Mouse (Mus musculus): ENCODE data around the gene Hdgfl2. TPM values are rescaled to one million over a fixed set of nuclear protein-coding genes. Genes with fewer than 3 reads are reported as not detected.
"Not testable (repeated sequence)": the region's sequence is repeated elsewhere in the genome, so short reads cannot be mapped to it uniquely, and the experiment has no call there.

Hdgfl2 gene
- polyA plus RNA-seq, 1 experiment from 2014 or later = 191 TPM

DNA sequence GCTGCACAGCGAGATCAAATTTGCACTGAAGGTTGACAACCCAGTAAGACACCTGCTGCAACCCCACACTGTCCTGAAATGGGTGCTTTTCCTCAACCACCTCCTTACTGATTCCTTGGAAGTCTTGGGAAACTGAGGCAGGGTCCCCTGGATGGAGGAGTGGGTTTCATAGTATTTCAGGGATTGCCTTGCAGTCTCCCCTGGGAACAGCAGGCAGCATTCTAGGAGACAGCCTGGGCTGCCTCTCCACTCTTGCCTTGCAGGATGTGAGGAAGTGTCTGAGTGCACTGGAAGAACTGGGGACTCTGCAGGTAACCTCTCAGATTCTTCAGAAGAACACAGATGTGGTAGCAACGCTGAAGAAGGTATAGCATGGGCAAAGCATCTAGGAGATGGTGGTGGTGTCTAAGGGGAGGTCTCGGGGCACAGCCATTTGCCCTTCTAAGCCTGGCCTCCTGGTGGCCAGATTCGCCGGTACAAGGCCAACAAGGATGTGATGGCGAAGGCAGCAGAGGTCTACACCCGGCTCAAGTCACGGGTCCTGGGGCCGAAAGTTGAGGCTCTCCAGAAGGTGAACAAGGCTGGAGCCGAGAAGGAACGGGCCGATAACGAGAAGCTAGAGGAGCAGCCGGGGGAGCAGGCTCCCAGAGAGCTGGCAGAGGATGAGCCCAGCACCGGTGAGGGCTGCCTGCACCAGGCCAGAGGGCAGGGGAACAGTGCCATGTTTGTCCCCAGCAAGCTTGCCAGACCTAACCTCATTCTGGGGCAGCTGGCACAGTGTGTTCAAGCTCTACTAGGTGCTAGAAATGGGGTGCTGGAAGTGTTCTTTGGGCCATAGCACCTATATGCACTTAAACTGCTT is 19.5 kb downstream of the Hdgfl2 start:
- no peaks in the 10 kb centered on the region for H3K27me3 ChIP-seq (ENCODE audit: low read depth, poor library complexity, severe bottlenecking)
- DNase-seq (ENCODE audit: low spot score) = no peak
- H3K4me3 ChIP-seq = no peak overlapping the region
- H3K9me3 ChIP-seq (replicated peaks) = no peaks in the 10 kb centered on the region
- H3K27ac ChIP-seq (replicated peaks) = no peak overlapping the region
- 95% methylated on average over 15 of the region's 15 CpGs for WGBS
- peaks cover 98% of the 10 kb centered on the region for H3K36me3 ChIP-seq
- H3K4me1 ChIP-seq = no peaks in the 10 kb centered on the region

DNA sequence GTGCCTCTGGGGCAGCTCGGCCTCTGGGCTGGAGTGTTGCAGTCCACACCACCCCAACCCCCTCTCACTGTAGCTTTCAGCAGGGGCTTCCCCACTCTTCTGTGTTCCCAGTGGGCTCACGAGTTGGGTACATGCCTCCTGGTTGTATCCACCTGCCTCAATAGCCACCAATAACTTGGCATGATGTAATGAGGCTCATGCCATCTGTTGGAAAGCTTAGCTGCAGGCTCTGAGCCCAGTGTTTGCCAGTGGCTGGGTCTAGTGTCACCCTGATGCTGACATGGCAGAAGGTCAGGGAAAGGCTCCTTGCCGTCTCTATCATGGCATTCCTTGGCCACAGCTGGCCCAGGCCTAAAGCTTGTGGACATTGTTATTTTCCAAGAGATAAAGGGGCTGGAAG is 21.4 kb downstream of the Hdgfl2 start:
- Histone ChIP-seq H3K36me3 (peaks cover 83% of the 10 kb centered on the region), H3K4me1 (no peaks in the 10 kb centered on the region), H3K4me3 (no peak overlapping the region), H3K9me3 (replicated peaks) (no peaks in the 10 kb centered on the region), H3K27me3 (ENCODE audit: low read depth, poor library complexity, severe bottlenecking) (no peaks in the 10 kb centered on the region), H3K27ac (replicated peaks) (no peak overlapping the region)
- DNase-seq (ENCODE audit: low spot score) = no peak
- 95% methylated on average over 3 of the region's 3 CpGs for WGBS

DNA sequence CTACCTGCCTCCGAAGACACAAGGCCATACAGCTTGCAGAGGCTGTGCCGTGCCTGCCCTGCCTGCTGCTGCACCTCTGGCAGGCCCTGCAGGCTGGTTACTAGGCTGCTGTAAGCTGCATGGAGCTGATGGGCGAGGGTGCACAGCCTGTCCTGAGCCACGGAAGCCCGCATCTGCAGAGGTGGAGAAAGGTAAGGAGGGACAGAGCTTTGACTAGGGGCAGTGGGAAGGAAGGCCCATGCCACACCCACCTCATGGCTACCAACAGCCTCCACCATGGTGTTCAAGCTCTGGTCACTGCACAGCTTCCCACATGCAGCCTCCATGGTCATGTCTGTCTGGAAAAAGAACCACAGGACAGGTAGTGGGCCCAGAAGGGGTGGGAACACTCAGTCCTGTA is 22.7 kb downstream of the Hdgfl2 start:
- peaks cover 70% of the 10 kb centered on the region for H3K36me3 ChIP-seq
- H3K27ac ChIP-seq (replicated peaks) = no peak overlapping the region
- WGBS = 91% methylated on average over 5 of the region's 5 CpGs
- no peaks in the 10 kb centered on the region for H3K4me1 ChIP-seq
- H3K27me3 ChIP-seq (ENCODE audit: low read depth, poor library complexity, severe bottlenecking) = no peaks in the 10 kb centered on the region
- H3K9me3 ChIP-seq (replicated peaks) = no peaks in the 10 kb centered on the region
- no peak for DNase-seq (ENCODE audit: low spot score)
- no peak overlapping the region for H3K4me3 ChIP-seq

DNA sequence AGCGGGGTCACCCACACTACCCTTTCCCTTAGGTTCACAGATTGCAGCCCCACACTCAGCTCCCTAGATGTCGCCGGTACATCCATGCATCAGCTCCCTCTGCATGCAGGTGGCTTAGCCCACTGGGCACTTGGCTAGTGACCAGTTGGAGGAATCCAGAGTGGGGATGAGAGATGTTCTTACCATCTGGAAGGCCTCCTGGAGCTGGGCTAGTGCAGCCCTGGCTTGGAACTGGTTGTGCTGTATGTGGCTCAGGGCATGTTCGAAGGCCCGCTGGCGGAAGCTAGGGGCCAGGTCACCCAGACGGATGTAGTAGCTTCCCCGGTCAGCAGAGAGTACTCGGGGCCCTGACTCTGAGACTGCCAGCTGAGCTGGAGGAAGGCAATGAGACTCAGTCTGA is 23.5 kb downstream of the Hdgfl2 start:
- Histone ChIP-seq H3K27me3 (ENCODE audit: low read depth, poor library complexity, severe bottlenecking) (no peaks in the 10 kb centered on the region), H3K9me3 (replicated peaks) (no peaks in the 10 kb centered on the region), H3K27ac (replicated peaks) (no peak overlapping the region), H3K4me3 (no peak overlapping the region), H3K36me3 (peaks cover 62% of the 10 kb centered on the region), H3K4me1 (no peaks in the 10 kb centered on the region)
- WGBS = 94% methylated on average over 9 of the region's 9 CpGs
- DNase-seq (ENCODE audit: low spot score) = no peak

DNA sequence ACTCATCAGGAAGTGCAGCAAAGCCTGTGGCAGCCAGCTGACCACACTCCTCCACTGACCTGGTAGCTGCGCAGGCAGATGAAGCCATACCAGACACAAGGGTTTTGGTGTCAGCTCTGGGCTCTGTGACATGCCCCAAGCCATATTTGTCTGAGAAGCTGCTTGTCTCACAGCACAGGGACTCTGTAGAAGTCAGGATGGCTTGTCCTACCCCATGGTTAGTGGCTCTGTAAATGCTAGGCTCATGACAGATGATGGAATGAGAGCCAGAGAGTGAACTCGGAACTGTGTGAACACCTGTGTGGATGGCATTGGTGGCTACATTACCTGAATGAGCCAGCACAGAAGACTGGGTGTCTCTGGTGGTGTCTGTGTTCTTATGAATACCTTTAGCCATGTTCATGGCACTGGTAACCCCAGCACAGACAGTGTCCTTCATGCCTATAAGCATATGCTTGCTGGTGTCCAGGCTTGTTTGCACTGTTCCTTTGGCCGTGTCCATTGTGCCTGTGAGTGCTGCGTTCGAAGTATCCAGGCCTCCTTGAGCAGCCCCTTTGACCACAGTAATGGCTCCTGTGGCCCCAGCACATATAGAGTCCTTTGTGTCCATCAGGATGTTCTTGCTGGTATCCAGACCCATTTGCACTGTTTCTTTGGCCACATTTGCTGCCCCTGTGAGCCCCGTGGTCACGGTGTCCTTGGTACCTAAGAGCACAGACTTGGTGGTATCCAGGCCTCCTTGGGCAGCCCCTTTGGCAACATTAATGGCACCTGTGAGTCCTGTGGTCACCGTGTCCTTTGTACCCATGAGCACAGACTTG is 24.2 kb downstream of the Hdgfl2 start:
- no peaks in the 10 kb centered on the region for H3K4me1 ChIP-seq
- H3K9me3 ChIP-seq (replicated peaks) = no peaks in the 10 kb centered on the region
- DNase-seq (ENCODE audit: low spot score) = no peak
- peaks cover 55% of the 10 kb centered on the region for H3K36me3 ChIP-seq
- no peak overlapping the region for H3K27ac ChIP-seq (replicated peaks)
- WGBS = 95% methylated on average over 8 of the region's 8 CpGs
- no peak overlapping the region for H3K4me3 ChIP-seq
- H3K27me3 ChIP-seq (ENCODE audit: low read depth, poor library complexity, severe bottlenecking) = no peaks in the 10 kb centered on the region

DNA sequence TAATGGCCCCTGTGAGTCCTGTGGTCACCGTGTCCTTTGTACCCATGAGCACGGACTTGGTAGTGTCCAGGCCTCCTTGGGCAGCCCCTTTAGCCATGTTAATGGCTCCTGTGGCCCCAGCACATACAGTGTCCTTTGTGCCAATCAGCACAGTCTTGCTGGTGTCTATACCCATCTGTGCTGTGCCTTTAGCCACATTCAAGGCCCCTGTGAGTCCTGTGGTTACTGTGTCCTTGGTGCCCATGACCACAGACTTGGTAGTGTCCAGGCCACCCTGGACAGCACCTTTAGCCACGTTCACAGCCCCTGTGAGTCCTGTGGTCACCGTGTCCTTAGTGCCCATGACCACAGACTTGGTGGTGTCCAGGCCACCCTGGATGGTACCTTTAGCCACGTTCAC is 25.4 kb downstream of the Hdgfl2 start:
- WGBS = 94% methylated on average over 2 of the region's 5 CpGs
- peaks cover 43% of the 10 kb centered on the region for H3K36me3 ChIP-seq
- not testable (repeated sequence) for H3K4me3 ChIP-seq; H3K4me1 ChIP-seq; H3K27ac ChIP-seq (replicated peaks); H3K9me3 ChIP-seq (replicated peaks); H3K27me3 ChIP-seq (ENCODE audit: low read depth, poor library complexity, severe bottlenecking); DNase-seq (ENCODE audit: low spot score)

DNA sequence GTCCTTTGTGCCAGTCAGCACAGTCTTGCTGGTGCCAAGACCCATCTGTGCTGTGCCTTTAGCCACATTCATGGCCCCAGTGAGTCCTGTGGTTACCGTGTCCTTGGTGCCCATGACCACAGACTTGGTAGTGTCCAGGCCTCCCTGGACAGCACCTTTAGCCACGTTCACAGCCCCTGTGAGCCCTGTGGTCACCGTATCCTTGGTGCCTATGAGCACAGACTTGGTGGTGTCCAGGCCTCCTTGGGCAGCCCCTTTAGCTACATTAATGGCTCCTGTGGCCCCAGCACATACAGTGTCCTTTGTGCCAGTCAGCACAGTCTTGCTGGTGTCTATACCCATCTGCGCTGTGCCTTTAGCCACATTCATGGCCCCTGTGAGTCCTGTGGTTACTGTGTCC is 27.0 kb downstream of the Hdgfl2 start:
- H3K27ac ChIP-seq (replicated peaks); DNase-seq (ENCODE audit: low spot score); H3K9me3 ChIP-seq (replicated peaks); H3K4me3 ChIP-seq; H3K4me1 ChIP-seq; H3K27me3 ChIP-seq (ENCODE audit: low read depth, poor library complexity, severe bottlenecking): not testable (repeated sequence)
- 94% methylated on average over 4 of the region's 4 CpGs for WGBS
- H3K36me3 ChIP-seq = peaks cover 27% of the 10 kb centered on the region

DNA sequence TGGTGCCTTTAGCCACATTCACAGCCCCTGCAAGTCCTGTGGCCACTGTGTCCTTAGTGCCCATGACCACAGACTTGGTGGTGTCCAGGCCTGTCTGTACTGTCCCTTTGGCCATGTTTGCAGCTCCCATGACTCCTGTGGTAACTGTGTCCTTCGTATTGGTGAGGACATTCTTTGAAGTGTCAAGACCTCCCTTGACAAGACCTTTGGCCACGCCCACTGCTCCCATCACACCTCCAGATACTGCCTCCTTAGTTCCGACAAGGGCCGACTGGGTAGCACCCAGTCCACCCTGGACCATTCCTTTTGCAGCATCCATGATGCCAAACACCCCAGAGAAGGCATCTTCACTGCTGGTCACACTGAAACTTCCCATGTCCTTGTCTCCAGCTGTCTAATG is 27.5 kb downstream of the Hdgfl2 start:
- Histone ChIP-seq H3K27me3 (ENCODE audit: low read depth, poor library complexity, severe bottlenecking) (no peaks in the 10 kb centered on the region), H3K4me3 (no peak overlapping the region), H3K4me1 (no peaks in the 10 kb centered on the region), H3K27ac (replicated peaks) (no peak overlapping the region), H3K9me3 (replicated peaks) (no peaks in the 10 kb centered on the region), H3K36me3 (peaks cover 22% of the 10 kb centered on the region)
- WGBS = 85% methylated on average over 4 of the region's 4 CpGs
- DNase-seq (ENCODE audit: low spot score) = no peak

DNA sequence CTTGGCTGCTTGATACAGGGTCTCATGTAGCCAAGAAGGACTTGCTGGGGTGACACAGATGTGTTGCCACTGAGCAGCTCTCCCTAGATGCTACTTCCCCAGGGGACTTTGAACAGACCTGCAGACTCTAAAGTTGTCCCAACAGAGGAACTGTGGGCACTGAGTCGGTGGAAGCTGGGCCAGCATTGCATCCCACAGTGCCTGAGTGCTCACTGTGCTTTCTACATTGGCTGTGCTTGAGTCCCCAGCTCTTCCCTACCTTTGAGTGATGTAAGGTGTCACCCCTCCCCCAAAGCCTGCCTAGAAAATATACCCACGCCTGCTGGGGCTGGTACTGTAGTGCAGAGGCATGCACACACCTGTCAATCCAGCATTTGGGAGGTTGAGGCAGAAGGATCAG is 28.3 kb downstream of the Hdgfl2 start:
- H3K36me3 ChIP-seq = peaks cover 14% of the 10 kb centered on the region
- 72% methylated on average over 2 of the region's 2 CpGs for WGBS
- no peak for DNase-seq (ENCODE audit: low spot score)

DNA sequence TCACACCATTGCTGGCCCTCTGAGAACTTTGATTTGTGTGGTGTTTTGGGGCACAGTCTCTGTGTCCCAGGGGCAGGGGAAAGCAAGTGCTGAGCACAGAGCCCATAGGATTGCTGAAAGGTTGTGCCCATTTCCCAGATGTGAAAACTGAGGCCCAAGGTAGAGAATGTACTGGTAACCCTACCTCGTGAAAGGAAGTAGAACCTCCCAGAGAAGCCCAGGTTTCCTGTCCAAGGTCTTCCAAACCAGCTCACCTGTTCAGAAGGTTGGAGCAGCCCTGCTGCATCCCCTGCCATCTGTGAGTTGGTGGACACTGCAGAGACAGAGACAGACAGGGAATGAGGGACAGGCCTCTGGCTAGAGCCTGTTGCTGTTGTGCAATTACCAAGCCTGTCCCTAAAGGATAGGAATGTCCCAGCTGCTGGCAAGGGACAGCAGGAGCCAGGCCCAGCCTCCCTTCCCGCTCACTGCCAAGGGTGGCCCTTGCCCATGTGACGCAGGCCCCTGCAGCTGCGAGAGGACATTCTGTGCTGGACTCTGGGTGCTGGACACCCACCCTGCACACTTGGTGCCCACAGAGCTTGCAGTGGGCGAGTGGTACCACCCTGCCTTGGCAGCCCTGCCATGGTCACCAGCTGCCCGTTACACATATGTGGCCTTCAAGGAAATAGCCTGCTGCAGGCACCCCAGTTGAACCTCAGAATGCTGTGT is 29.1 kb downstream of the Hdgfl2 start:
- 87% methylated on average over 6 of the region's 6 CpGs for WGBS
- no peak for DNase-seq (ENCODE audit: low spot score)
- Histone ChIP-seq H3K27ac (replicated peaks) (no peak overlapping the region), H3K4me3 (no peak overlapping the region), H3K27me3 (ENCODE audit: low read depth, poor library complexity, severe bottlenecking) (no peaks in the 10 kb centered on the region), H3K36me3 (peaks cover 7% of the 10 kb centered on the region), H3K9me3 (replicated peaks) (no peaks in the 10 kb centered on the region), H3K4me1 (peaks cover 8% of the 10 kb centered on the region; the same call in 1 of the 2 replicates)

More for the DNA sequence above, 28.3 kb downstream of the Hdgfl2 start:
- no peak overlapping the region for H3K4me3 ChIP-seq
- H3K9me3 ChIP-seq (replicated peaks) = no peaks in the 10 kb centered on the region
- peaks cover 2% of the 10 kb centered on the region; the same call in 1 of the 2 replicates for H3K4me1 ChIP-seq
- H3K27ac ChIP-seq (replicated peaks) = no peak overlapping the region
- H3K27me3 ChIP-seq (ENCODE audit: low read depth, poor library complexity, severe bottlenecking) = no peaks in the 10 kb centered on the region

DNA sequence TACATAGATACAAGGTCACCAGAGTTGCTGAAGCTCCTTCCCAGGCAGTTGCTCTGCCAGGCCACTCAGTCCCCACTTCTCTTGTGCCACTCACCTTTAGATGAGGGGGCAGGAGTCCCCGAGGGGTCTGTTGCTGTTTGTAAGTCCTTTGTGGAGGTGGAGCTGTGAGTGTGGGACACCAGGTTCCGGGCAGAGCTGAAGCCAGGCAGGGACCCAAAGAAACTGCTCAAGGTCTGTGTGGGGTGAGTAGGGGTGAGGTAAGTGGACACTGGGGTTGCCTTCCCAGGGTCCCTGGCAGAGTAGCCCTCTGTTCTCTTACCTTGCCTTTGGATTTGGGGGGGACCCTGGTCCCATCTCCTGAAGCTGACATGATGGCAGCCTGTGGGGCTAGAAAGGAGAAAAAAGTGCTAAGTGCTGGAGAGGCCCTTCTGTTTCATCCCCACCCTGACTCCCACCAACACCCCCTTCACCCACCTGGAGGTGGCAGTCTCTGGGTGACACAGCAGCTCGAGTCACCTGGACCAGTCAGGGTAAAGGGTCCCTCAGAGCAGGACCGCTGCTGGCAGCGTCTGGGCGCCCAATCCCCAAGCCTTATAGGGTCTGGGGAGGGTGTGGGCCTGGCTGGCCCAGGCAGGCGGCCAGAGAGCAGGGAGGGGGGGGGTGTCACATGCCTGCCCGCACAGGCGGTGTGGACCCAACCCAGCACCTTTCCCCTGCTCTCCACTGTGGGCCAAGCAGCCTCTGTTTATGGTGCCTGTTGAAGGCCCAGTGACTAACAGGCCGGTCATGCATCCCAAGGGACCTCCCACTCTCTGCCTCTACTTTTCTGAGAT is 30.0 kb downstream of the Hdgfl2 start, which contains the start of gene Plin4:
TSS of gene Plin4 (minus strand) at position 585 of the 833 bp plus-strand sequence.
- WGBS = 63% methylated on average over 8 of the region's 10 CpGs
- Histone ChIP-seq H3K27me3 (ENCODE audit: low read depth, poor library complexity, severe bottlenecking) (no peaks in the 10 kb centered on the region), H3K36me3 (no peaks in the 10 kb centered on the region), H3K9me3 (replicated peaks) (no peaks in the 10 kb centered on the region), H3K27ac (replicated peaks) (no peak within 1 kb of the TSS), H3K4me3 (no peak within 1 kb of the TSS), H3K4me1 (peaks cover 10% of the 10 kb centered on the region; the same call in 1 of the 2 replicates)
- DNase-seq (ENCODE audit: low spot score) = no peak

DNA sequence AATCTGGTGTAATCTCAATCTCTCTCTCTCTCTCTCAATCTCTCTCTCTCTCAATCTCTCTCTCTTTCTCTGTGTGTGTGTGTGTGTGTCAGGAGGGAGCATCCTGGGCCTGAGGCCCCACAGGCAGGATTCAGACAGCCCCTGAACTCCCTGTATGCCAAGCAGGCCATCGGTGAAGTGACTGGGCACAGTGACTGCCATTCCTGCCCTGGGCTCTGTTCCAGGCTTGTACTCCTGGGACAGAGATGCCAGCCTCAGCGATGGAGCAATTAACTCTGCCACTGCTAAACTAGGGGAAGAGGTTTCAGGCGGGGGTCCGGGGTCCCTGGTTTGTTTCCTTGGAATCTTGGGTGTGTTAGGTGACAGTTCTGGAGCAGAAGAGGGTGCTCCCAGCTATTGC is 31.1 kb downstream of the Hdgfl2 start:
- Histone ChIP-seq H3K27ac (replicated peaks) (no peak overlapping the region), H3K4me1 (peaks cover 10% of the 10 kb centered on the region; the same call in 1 of the 2 replicates), H3K9me3 (replicated peaks) (no peaks in the 10 kb centered on the region), H3K27me3 (ENCODE audit: low read depth, poor library complexity, severe bottlenecking) (no peaks in the 10 kb centered on the region; the same call in 1 of the 2 replicates), H3K36me3 (no peaks in the 10 kb centered on the region), H3K4me3 (no peak overlapping the region)
- no peak for DNase-seq (ENCODE audit: low spot score)
- 67% methylated on average over 4 of the region's 4 CpGs for WGBS

Measured in midbrain, embryonic 10.5 days (tissue).